Mouse (Mus musculus): ENCODE data around the gene Eef2k. TPM values are rescaled to one million over a fixed set of nuclear protein-coding genes. Genes with fewer than 3 reads are reported as not detected.

Eef2k gene
- total RNA-seq (2021), result 10 to 100 TPM; 56.3 to 60.9 TPM
- long read RNA-seq, experiment 1, full-length matches to known transcripts, result 22 of 48 reads
- long read RNA-seq, experiment 1, partial matches to known transcripts, result 5 of 48 reads
- long read RNA-seq, experiment 1, other reads (novel, unspliced or antisense), result 21 of 48 reads
- long read RNA-seq, experiment 2, full-length matches to known transcripts, result 31 of 59 reads
- long read RNA-seq, experiment 2, partial matches to known transcripts, result 8 of 59 reads
- long read RNA-seq, experiment 2, other reads (novel, unspliced or antisense), result 20 of 59 reads

DNA sequence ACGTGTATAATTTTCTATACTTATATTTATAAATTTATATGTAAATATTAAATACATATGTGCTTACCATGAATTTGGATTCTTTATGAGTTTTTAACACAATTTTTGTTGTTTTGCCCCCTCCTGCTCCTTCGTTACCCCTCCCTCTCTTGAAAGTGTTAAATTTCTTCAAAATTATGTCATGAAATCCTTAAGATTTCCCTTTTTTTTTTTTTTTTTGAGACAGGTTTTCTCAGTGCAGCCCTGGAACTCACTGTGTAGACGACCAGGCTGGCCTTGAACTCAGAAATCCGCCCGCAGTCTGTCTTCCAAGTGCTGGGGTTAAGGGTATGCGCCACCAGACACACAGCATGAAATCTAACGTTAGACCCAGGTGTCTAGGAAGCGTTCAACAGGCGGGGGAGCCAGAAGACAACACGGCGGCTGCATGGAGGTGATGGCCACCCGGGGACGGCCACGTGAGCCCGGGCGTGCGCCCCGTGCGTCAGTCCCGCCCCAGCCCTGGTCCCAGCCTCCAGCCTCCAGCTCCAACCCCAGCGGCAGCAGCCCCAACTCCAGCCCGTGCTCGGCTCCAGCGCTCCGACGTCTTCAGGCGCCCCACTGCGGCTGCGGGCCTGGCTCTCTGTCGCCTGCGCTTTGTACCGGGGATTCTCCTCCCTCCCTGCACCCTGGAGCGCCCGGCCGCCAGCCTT is at the start of gene Eef2k:
Gene Eef2k (plus strand): TSS at position 487 of the 692 bp plus-strand sequence.
- DNase-seq, result peak; percentile 84

DNA sequence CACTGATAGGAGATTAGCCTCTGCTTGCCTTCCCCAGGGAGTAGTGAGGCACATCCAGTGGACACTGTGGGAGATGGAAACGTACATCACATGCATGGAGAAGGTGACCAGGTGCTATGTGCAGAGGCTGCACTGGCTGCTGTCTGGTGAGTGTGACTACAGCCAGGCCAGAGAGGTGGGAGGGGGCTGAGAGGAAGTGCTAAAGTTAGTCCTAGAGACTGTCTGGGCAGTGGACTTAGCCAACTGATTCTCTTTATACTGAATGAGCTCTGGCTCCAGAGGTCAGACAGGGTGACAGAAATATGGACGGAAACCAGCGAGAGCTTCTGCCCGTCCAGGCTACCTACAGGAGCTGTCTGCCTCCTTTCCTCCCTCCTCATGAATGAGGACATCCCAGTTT is 47.1 kb upstream of the Eef2k start:
- DNase-seq, result no peak

DNA sequence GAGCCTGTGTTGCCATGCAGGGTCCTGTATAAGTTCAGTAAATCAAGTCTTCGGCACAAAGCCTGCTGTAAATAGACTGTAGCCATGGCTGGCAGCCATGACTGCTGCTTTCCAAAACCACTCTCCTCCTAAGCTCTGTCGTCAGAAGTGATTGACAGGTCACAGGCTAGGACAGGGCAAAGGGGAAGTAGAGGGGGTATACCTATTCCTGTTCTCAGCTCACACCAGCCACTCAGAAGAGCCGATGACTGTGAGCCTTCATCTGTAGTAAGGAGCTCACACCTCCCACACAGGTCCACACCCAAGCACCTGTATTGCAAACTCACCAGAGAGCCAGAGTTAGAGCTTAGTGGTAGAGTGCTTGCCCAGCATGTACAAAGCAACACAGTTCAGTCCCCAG is 46.3 kb upstream of the Eef2k start:
- DNase-seq, result no peak

GRCm38 (mm10) chr7:120803268-120803667 is 39.4 kb upstream of the Eef2k start:
- no peak for DNase-seq

GRCm38 (mm10) chr7:120809705-120810104 is 32.9 kb upstream of the Eef2k start:
- DNase-seq, result no peak

- no peak for DNase-seq
Observed at GRCm38 (mm10) chr7:120811834-120812415, 30.7 kb upstream of the Eef2k start, which contains the start of gene Gm5737. TSS of gene Gm5737 (plus strand) at chr7:120812365.

GRCm38 (mm10) chr7:120817552-120817951 is 25.1 kb upstream of the Eef2k start:
- no peak for DNase-seq

DNA sequence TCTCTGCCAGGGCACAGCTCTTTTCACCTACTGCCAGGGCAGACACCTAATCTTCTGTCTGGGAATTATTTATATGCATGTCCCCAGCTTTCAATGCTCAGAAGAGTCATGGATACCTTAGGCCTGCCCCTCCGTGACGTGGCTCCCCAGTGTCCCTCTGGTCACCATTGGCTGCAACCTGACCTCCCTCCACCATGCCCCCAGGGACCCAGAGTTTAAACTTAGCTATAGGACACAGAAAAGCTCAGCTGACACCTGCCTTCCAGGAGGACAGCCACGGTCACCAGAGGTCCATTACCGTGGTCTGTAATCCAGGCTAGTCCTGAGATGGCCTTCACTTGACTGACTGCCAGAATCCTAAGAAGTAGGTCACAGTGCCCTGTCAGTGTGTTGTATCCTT is 23.2 kb upstream of the Eef2k start:
- DNase-seq, result no peak

DNA sequence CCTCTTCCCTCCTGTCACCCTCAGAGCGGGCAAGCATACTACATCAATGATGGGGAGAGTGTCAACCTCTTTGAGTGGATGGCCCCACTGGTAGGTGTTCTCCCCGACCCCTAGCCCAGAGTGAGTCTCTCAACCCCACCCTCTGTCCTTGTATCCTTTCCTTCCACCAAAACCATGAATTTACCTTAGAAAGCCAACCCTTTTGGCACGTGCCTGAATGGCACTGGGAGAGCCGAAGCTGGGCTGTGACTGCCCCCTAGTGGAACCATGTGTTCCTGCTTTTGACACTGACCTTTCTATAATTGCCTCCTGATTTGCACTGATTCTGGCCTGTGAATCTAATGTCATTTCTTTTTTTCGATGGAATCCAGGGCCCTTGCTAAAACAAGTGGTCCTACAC is 19.4 kb upstream of the Eef2k start:
- DNase-seq, result peak; percentile 65

DNA sequence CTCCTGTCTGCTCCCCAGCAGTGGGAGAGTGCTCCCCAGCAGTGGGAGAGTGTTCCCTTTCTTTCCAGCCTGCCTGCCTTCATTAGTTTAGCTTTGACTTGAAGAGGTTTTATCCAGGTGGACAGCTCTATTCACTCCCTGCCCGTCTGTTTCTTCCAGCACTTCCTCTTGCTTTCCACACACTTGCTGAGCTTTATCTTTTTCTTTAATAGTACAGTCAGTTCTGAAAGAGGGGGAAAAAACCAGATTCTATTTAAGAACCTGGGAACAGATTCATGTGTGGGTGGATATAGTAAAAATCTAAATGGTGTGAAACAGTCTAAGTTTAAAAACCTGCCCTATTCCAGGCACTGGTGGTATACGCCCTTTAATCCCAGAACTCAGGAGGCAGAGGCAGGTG is 17.5 kb upstream of the Eef2k start:
- DNase-seq, result no peak

- DNase-seq, result peak; percentile 35
Observed at GRCm38 (mm10) chr7:120826408-120826807, 16.2 kb upstream of the Eef2k start.

DNA sequence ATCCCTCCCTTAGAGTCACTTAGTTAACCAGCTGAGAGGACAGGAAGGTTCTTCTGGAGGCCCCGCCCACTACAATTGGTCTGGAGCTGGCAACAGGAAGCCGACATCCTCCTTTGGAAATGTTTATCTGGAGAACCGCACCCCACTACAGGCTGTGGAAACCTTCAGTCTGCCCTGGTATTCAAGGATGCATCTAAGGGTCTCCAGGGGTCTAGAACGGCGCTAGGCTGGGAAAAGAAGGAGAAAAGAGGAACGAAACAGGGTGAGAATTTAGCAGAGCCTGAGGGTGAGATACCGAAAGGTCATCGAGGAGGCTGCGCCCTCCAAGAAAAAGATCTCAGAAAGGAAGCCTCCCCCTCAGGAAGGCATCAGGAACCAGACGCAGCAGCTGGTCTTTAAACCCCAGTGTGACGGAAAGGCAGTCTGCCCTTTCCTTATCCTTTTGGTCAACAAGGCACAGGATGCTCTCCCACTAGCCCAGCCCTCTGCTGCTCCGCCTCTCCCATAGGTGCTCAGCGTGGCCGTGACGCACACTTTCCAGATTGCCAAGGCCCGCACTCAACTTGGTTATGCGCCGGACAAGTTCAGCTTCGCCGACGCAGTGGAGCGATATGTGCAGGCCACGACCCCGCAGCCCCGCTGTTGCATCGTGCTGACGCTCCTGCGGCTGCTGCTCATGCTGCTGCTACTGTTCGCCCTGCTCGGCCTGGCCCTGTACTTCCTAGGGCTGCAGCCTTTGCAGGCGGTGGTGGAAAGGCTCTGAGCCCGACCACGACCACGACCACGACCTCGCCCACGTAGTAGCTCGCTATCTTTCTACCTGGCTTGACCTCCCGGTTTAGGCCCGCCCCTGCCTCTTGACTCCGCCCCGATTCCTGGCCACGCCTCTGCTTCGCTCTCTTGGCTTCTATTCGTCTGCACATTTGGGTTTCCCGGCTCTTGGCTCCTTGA is 11.9 kb upstream of the Eef2k start:
- peak; percentile 55 for DNase-seq

- DNase-seq, result no peak
Observed at GRCm38 (mm10) chr7:120834426-120834825, 8.2 kb upstream of the Eef2k start.

DNA sequence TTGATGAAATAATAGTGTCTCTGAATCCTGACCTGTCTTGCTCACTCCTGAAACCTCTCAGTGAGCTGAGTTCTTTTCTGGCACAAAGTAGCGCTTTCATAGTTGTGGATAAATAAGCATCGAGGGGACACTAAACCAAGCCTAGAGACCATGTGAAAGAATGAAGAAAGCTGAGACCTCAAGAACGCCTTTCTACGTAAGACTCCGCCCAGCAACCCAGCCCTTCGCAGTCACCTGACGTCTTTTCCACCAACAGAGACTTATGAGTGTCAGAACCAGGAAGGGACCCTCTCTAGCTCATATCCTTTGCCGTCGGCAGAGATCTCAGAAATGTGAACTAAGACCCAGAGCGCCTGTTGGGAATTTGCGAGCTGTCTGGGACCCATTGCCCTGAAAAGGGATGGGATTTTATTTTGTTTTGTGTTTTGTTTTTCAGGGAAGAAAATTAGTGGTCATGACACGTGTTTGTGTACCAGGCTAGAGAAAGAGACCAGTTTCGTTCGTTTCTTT is 7.7 kb upstream of the Eef2k start:
- DNase-seq, result peak; percentile 31

DNA sequence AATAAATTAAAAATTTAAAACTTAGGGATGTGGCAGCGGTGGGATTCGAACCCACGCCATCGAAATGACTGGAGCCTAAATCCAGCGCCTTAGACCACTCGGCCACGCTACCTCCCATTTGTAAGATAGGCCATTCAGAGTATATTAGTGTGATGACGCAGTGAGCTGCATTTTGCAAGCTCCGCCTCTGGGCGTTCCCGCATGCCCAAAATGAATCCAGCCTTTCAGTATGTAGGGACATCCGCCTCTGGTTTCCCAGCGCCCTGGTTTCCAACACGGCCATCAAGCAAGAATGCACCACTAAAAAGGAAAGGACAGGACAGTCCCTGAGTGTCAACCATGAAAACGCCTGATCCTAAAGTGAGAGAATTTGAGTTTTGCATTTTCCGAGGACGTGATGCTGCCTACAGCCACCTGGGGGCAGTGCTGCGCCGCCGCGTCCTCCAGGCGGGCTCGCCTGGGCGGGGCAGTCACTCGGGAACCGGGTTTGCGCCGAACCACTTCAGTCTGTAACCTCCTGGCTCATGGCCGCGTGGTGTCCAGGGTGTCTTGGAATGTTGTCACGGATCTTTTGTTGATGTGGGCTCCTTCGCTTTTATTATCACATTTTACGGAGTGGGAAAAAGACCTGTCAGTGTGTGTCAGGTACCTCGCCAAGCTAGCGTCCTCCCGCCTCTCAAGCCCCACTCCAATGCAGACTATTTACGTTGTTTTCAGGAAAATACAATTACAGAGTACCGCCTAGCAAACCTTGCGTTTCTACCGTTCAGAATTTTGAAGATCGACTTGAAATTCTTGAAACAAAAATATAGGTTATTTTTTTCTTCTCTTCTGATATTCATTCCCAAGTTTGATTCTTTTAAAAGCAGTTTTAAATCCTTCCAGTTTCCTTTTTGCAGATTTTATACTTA is 6.9 kb upstream of the Eef2k start:
- DNase-seq, result peak; percentile 93

DNA sequence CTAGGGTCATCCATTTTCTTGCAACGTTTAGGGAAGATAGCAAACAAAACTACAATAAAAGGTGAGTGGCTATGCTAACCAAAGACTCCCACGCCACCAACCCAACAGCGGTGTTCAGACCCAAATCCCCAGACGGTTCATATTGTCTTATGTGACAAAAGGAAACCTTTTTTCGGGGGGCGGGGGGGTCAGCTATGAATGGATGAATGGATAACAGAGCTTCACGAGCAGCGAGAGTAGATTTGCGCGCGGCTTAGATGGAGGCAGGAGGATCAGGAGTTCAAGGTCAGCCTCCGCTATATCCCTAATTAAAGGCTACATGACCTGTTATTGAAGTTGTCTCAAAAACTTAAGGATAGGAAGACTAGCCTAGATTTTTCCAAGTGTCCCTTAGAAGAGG is 6.3 kb upstream of the Eef2k start:
- no peak for DNase-seq

DNA sequence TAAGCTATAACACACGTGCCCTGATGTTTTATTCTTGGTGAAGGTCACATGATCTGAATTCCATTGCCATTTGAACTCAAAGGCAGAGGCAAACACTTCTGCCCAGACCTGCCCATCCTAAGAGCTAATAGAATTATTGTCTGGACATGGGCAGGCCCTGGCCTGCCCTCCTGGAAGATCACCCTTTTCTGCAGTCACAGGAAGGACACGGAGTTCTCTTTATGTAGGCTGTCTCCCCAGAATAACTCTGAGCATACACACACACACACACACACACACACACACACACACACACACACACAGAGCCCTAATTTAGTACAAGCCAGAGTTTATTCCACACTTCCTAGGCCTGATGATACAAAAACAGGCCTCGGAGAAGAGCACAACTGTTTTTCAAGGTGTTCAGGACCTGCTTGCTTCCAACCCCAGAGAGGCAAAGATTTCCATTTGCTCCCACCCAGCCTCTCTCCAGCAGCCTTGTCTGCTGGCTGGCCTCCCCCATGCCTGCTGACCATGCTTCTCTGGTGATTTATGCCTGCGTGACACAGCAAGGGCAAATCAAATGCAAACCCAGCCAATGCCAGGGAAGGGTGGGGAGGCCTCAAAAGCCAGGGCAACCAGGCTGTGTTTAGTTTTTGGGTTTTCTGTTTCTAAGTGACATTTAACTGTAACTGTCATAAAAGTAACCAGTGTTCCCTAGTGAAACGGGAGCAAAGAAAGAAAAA is 4.0 kb upstream of the Eef2k start:
- DNase-seq, result no peak

GRCm38 (mm10) chr7:120839786-120840185 is 2.8 kb upstream of the Eef2k start:
- DNase-seq, result no peak

DNA sequence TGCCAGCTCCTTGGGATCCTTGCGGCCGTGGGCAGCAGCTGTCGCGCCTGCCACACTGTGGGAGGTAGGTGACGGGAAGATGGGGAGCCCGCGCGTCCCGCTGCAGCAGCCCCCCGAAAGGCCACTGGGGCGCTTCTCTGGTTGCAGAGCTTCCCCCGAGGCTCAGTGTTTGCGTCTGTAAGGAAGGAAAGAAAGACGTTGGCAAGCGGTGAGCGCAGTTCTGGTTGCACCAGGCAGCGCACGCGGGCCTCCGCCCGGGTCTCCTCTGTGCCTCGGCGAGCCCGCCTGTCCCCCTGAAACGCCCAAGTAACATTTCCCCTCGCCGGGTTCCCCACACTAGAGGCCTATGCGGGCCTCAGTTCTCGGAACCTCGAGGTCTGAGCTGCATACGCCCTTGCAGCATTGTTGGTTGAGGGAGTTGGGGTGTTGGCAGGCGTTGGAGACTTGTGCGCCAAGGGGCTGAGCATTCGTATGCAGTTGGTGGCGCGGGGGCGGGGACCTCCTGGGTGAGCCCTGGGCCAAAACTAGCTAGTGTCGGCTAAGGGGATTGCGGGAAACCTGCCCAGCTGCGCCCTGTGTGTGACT is 498 bp downstream of the Eef2k start:
- peak; percentile 86 for DNase-seq

GRCm38 (mm10) chr7:120843852-120844435 is 1.3 kb downstream of the Eef2k start:
- DNase-seq, result no peak

Data from gastrocnemius, postnatal 10 days (tissue).